37 mouse cellular contexts compared by ENCODE assay signal in the genomic region with DNA sequence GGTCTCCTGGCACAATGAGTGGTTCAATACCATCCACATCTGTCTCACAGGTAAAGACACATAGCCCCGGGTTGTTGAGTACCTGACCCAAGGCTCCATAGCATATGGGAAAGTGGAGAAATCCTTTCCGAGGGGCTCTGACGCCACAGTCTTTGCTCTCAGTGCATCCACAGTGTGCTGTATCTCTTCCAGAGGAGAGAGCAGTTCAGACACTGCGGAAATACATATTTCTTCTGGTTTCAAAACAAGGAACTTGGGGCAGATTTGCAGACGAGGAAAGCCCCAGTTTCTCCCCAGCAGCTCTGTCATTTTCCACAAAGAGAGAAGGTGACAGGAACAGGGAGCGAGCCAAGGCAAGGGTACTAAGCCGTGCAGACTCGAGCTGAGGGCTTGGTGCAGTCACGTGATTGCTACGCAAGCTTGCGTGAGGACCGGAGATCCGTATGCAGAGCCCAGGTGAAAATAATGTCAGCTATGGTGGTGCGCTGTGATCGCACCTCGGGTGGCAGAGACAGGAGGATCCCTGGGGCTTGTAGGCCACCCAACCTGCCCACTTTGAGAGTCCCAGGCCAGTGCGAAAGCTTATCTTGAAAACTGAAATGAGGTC. TPM values are rescaled to one million over a fixed set of nuclear protein-coding genes. Genes with fewer than 3 reads are reported as not detected.
A peak's percentile ranks its signal among the peaks of the same experiment; 100 is the strongest.
DNase-seq lines count a peak whose midpoint lies in the region; ATAC-seq and TF ChIP-seq lines count a peak whose summit lies in the region.
"Had no signal": no experiment of that assay in that cellular context is flagged by ENCODE, and none has a peak within 500 bp of the region (broad histone marks: within the 10 kb centered on the region; RNA-seq: fewer than 3 reads in every experiment).

No protein-coding gene starts in this region.

- no peak overlapping the region for H3K9ac ChIP-seq in liver, embryonic 15.5 days
- no peak overlapping the region for H3K9ac ChIP-seq in liver, embryonic 12.5 days
- no peak overlapping the region for H3K9ac ChIP-seq in kidney, embryonic 14.5 days (ENCODE audit: low read depth, low read length)
- H3K9ac ChIP-seq: embryonic facial prominence, embryonic 13.5 days; hindbrain, embryonic 15.5 days; limb, embryonic 12.5 days; liver, embryonic 14.5 days had no signal

- no peak for ATAC-seq in liver, embryonic 15.5 days (ENCODE audit: insufficient read depth)
- no peak for ATAC-seq in liver, embryonic 12.5 days
- ATAC-seq in common myeloid progenitor, adult 5-6 weeks (replicated peaks; ENCODE audit: low read depth, poor library complexity, severe bottlenecking): peak; percentile 25; the same call in 1 of the 2 replicates
- ATAC-seq in megakaryocyte, adult 5-6 weeks (ENCODE audit: poor library complexity, severe bottlenecking): peak; percentile 54
- ATAC-seq in kidney, embryonic 14.5 days (ENCODE audit: low FRiP score, low TSS enrichment): no peak
- ATAC-seq: activated CD4-positive, CD25-positive, alpha-beta regulatory T cell, adult 4 months; forebrain, embryonic 16.5 days; inflammation-experienced regulatory T-cells, adult 6 months had no signal

- no peaks in the 10 kb centered on the region for H3K9me3 ChIP-seq in liver, embryonic 15.5 days (replicated peaks)
- H3K9me3 ChIP-seq in liver, embryonic 12.5 days (replicated peaks): no peaks in the 10 kb centered on the region
- H3K9me3 ChIP-seq in E14TG2a.4 (ENCODE audit: low read length): no peaks in the 10 kb centered on the region
- no peaks in the 10 kb centered on the region for H3K9me3 ChIP-seq in kidney, embryonic 14.5 days (ENCODE audit: control insufficient read depth, low read length)
- H3K9me3 ChIP-seq: embryonic facial prominence, embryonic 13.5 days; forebrain, embryonic 10.5 days; heart, embryonic 10.5 days; hindbrain, embryonic 15.5 days; limb, embryonic 12.5 days had no signal

- no peak overlapping the region for H3K4me2 ChIP-seq in liver, embryonic 15.5 days
- no peak overlapping the region for H3K4me2 ChIP-seq in liver, embryonic 12.5 days
- no peak overlapping the region for H3K4me2 ChIP-seq in kidney, embryonic 14.5 days (replicated peaks; ENCODE audit: low read depth, low read length)
- H3K4me2 ChIP-seq: embryonic facial prominence, embryonic 13.5 days; hindbrain, embryonic 15.5 days; limb, embryonic 12.5 days; midbrain, embryonic 11.5 days had no signal

- H3K4me1 ChIP-seq in liver, embryonic 15.5 days (replicated peaks): no peaks in the 10 kb centered on the region
- H3K4me1 ChIP-seq in liver, embryonic 12.5 days: no peaks in the 10 kb centered on the region
- peaks cover 15% of the 10 kb centered on the region for H3K4me1 ChIP-seq in E14TG2a.4 (replicated peaks; ENCODE audit: low read depth, low read length)
- H3K4me1 ChIP-seq in kidney, embryonic 14.5 days (ENCODE audit: control insufficient read depth, insufficient read depth, low read length): no peaks in the 10 kb centered on the region
- H3K4me1 ChIP-seq: forebrain, embryonic 10.5 days; heart, embryonic 10.5 days; hindbrain, embryonic 15.5 days; limb, embryonic 12.5 days had no signal

- no peak overlapping the region for H3K4me3 ChIP-seq in liver, embryonic 15.5 days (replicated peaks)
- no peak overlapping the region for H3K4me3 ChIP-seq in liver, embryonic 12.5 days
- H3K4me3 ChIP-seq in E14TG2a.4 (replicated peaks; ENCODE audit: low read length): peak overlapping the region; percentile 39
- no peak overlapping the region for H3K4me3 ChIP-seq in kidney, embryonic 14.5 days (ENCODE audit: low read length)
- H3K4me3 ChIP-seq in gastrocnemius, adult 2 months: no peak overlapping the region
- H3K4me3 ChIP-seq: embryonic facial prominence, embryonic 13.5 days; forebrain, embryonic 10.5 days; heart, embryonic 10.5 days; hindbrain, embryonic 15.5 days; layer of hippocampus, adult 2 months; left cerebral cortex, adult 2 months; limb, embryonic 12.5 days had no signal

- no peaks in the 10 kb centered on the region for H3K27me3 ChIP-seq in liver, embryonic 15.5 days
- no peaks in the 10 kb centered on the region for H3K27me3 ChIP-seq in liver, embryonic 12.5 days (replicated peaks)
- H3K27me3 ChIP-seq in E14TG2a.4 (ENCODE audit: insufficient read depth, low read length): no peaks in the 10 kb centered on the region
- H3K27me3 ChIP-seq in kidney, embryonic 14.5 days (ENCODE audit: control insufficient read depth, insufficient read depth, low read length): no peaks in the 10 kb centered on the region
- H3K27me3 ChIP-seq: embryonic facial prominence, embryonic 13.5 days; hindbrain, embryonic 15.5 days; limb, embryonic 12.5 days had no signal

- peak overlapping the region; percentile 38 for H3K27ac ChIP-seq in liver, embryonic 15.5 days (replicated peaks)
- no peak overlapping the region for H3K27ac ChIP-seq in liver, embryonic 12.5 days
- no peak overlapping the region for H3K27ac ChIP-seq in kidney, embryonic 14.5 days (ENCODE audit: low read depth, low read length)
- H3K27ac ChIP-seq in gastrocnemius, adult 2 months: no peak overlapping the region
- H3K27ac ChIP-seq: forebrain, embryonic 10.5 days; heart, embryonic 10.5 days; hindbrain, embryonic 15.5 days; layer of hippocampus, adult 2 months; left cerebral cortex, adult 2 months; limb, embryonic 12.5 days; liver, embryonic 14.5 days had no signal

- no peaks in the 10 kb centered on the region for H3K36me3 ChIP-seq in liver, embryonic 15.5 days (replicated peaks)
- H3K36me3 ChIP-seq in liver, embryonic 12.5 days: no peaks in the 10 kb centered on the region
- H3K36me3 ChIP-seq in E14TG2a.4 (ENCODE audit: insufficient read depth, low read length): no peaks in the 10 kb centered on the region
- no peaks in the 10 kb centered on the region for H3K36me3 ChIP-seq in kidney, embryonic 14.5 days (ENCODE audit: control insufficient read depth, insufficient read depth, low read length)
- H3K36me3 ChIP-seq: embryonic facial prominence, embryonic 13.5 days; forebrain, embryonic 10.5 days; heart, embryonic 10.5 days; hindbrain, embryonic 15.5 days; limb, embryonic 12.5 days had no signal

- 53% methylated on average over 17 of the region's 17 CpGs for WGBS in liver, embryonic 15.5 days (ENCODE audit: insufficient replicate concordance)
- WGBS in liver, embryonic 12.5 days (ENCODE audit: insufficient replicate concordance): 58% methylated on average over 17 of the region's 17 CpGs
- WGBS in kidney, embryonic 14.5 days: 83% methylated on average over 17 of the region's 17 CpGs

- DNase-seq in urinary bladder, postnatal 25 days (ENCODE audit: low spot score): no peak
- no peak for DNase-seq in gastrocnemius, adult 2 months
- DNase-seq: cerebellum, adult 11 months; cerebellum, adult 9-11 months; gastrocnemius, postnatal 10 days; heart, postnatal 36 days; kidney, adult 18-20 months; kidney, postnatal 36 days; thymus, postnatal 14 days had no signal

- intact Hi-C loops in gastrocnemius, adult 2 months (cut with DNase I): no loop called here

- no peak for TF ChIP-seq CTCF in E14TG2a.4 (conservative IDR thresholded peaks at IDR 0.05; ENCODE audit: low read length)
- TF ChIP-seq CTCF in gastrocnemius, adult 2 months (IDR thresholded peaks at IDR 0.05): no peak

RNA-seq across cellular contexts. Expression of gene Ceacam18, which starts 8.6 kb away (rescaled TPM):
- 0.05 TPM in 1 of 2 replicates, not detected in the other for polyA plus RNA-seq in liver, embryonic 15.5 days (2015; fragmentation: Nextera tagmentation; extraction: Ambion mirVana)
- polyA plus RNA-seq in liver, embryonic 12.5 days (2016; fragmentation: Nextera tagmentation; extraction: Ambion mirVana): not detected in 2 replicates
- total RNA-seq in common myeloid progenitor, adult 5-6 weeks (2017): not detected in 2 replicates
- total RNA-seq in megakaryocyte, adult 5-6 weeks (2015): not detected in 2 replicates
- not detected in 2 replicates for total RNA-seq in megakaryocyte, adult 5-6 weeks (2017)
- polyA plus RNA-seq in kidney, embryonic 14.5 days (2014; fragmentation: Nextera tagmentation; extraction: Ambion mirVana): not detected in 2 replicates
- total RNA-seq in gastrocnemius, adult 2 months (2021): not detected
- total RNA-seq: adrenal gland, adult 2 months; gastrocnemius, postnatal 10 days; heart, postnatal 36 days; layer of hippocampus, adult 2 months; left cerebral cortex, adult 2 months; left cerebral cortex, postnatal 25 days had no signal
- polyA plus RNA-seq: activated CD4-positive, CD25-positive, alpha-beta regulatory T cell, adult 4 months; adrenal gland, adult 2 months; embryonic facial prominence, embryonic 13.5 days; forebrain, embryonic 10.5 days; forebrain, embryonic 16.5 days; gonadal fat pad, adult 2 months; heart, embryonic 10.5 days; inflammation-experienced regulatory T-cells, adult 6 months; kidney, embryonic 16.5 days; limb, embryonic 12.5 days; lung, embryonic 16.5 days; midbrain, embryonic 11.5 days; urinary bladder, adult 2 months had no signal

RNA-seq across cellular contexts. Expression of gene Siglece, which starts 16.8 kb away (rescaled TPM):
- 4.2 and 5.1 TPM in 2 replicates for polyA plus RNA-seq in liver, embryonic 15.5 days (2015; fragmentation: Nextera tagmentation; extraction: Ambion mirVana)
- 0.79 and 1.6 TPM in 2 replicates for polyA plus RNA-seq in liver, embryonic 12.5 days (2016; fragmentation: Nextera tagmentation; extraction: Ambion mirVana)
- total RNA-seq in common myeloid progenitor, adult 5-6 weeks (2017): 0.64 and 0.82 TPM in 2 replicates
- total RNA-seq in megakaryocyte, adult 5-6 weeks (2015): 41.6 and 46.2 TPM in 2 replicates
- 22.1 and 29.7 TPM in 2 replicates for total RNA-seq in megakaryocyte, adult 5-6 weeks (2017)
- polyA plus RNA-seq in kidney, embryonic 14.5 days (2014; fragmentation: Nextera tagmentation; extraction: Ambion mirVana): 0.39 and 0.95 TPM in 2 replicates
- 1 to 10 TPM in 1 of 2 experiments, under 1 TPM in 1; 0.26 to 1.0 TPM for total RNA-seq in gastrocnemius, adult 2 months (2021)

RNA-seq across cellular contexts. Expression of gene Ctu1, which starts 28.7 kb away (rescaled TPM):
- polyA plus RNA-seq in liver, embryonic 15.5 days (2015; fragmentation: Nextera tagmentation; extraction: Ambion mirVana): 4.1 and 5.3 TPM in 2 replicates
- polyA plus RNA-seq in liver, embryonic 12.5 days (2016; fragmentation: Nextera tagmentation; extraction: Ambion mirVana): 5.9 and 8.0 TPM in 2 replicates
- 8.1 and 9.3 TPM in 2 replicates for total RNA-seq in common myeloid progenitor, adult 5-6 weeks (2017)
- 4.7 and 5.3 TPM in 2 replicates for total RNA-seq in megakaryocyte, adult 5-6 weeks (2015)
- total RNA-seq in megakaryocyte, adult 5-6 weeks (2017): 3.7 and 3.9 TPM in 2 replicates
- 11.4 and 12.6 TPM in 2 replicates for polyA plus RNA-seq in kidney, embryonic 14.5 days (2014; fragmentation: Nextera tagmentation; extraction: Ambion mirVana)
- 1 to 10 TPM; 1.8 to 2.9 TPM for total RNA-seq in gastrocnemius, adult 2 months (2021)

RNA-seq across cellular contexts. Expression of gene Zfp819, which starts 36.2 kb away (rescaled TPM):
- polyA plus RNA-seq in liver, embryonic 15.5 days (2015; fragmentation: Nextera tagmentation; extraction: Ambion mirVana): not detected in 2 replicates
- not detected in 2 replicates for polyA plus RNA-seq in liver, embryonic 12.5 days (2016; fragmentation: Nextera tagmentation; extraction: Ambion mirVana)
- 0.09 TPM in 1 of 2 replicates, not detected in the other for total RNA-seq in common myeloid progenitor, adult 5-6 weeks (2017)
- total RNA-seq in megakaryocyte, adult 5-6 weeks (2015): not detected in 2 replicates
- total RNA-seq in megakaryocyte, adult 5-6 weeks (2017): not detected in 2 replicates
- 0.19 and 0.23 TPM in 2 replicates for polyA plus RNA-seq in kidney, embryonic 14.5 days (2014; fragmentation: Nextera tagmentation; extraction: Ambion mirVana)
- total RNA-seq in gastrocnemius, adult 2 months (2021): not detected
- total RNA-seq: adrenal gland, adult 2 months; gastrocnemius, postnatal 10 days; heart, postnatal 36 days had no signal
- polyA plus RNA-seq: adrenal gland, adult 2 months; embryonic facial prominence, embryonic 13.5 days; heart, embryonic 16.5 days; inflammation-experienced regulatory T-cells, adult 6 months; stomach, embryonic 16.5 days had no signal

RNA-seq across cellular contexts. Expression of gene Klk14, which starts 47.1 kb away (rescaled TPM):
- not detected in 2 replicates for polyA plus RNA-seq in liver, embryonic 15.5 days (2015; fragmentation: Nextera tagmentation; extraction: Ambion mirVana)
- not detected in 2 replicates for polyA plus RNA-seq in liver, embryonic 12.5 days (2016; fragmentation: Nextera tagmentation; extraction: Ambion mirVana)
- total RNA-seq in common myeloid progenitor, adult 5-6 weeks (2017): not detected in 2 replicates
- not detected in 2 replicates for total RNA-seq in megakaryocyte, adult 5-6 weeks (2015)
- not detected in 2 replicates for total RNA-seq in megakaryocyte, adult 5-6 weeks (2017)
- polyA plus RNA-seq in kidney, embryonic 14.5 days (2014; fragmentation: Nextera tagmentation; extraction: Ambion mirVana): not detected in 2 replicates
- not detected for total RNA-seq in gastrocnemius, adult 2 months (2021)
- total RNA-seq: adrenal gland, adult 2 months; gastrocnemius, postnatal 10 days; layer of hippocampus, adult 2 months; layer of hippocampus, postnatal 14 days; left cerebral cortex, adult 2 months; left cerebral cortex, postnatal 25 days had no signal
- polyA plus RNA-seq: activated CD4-positive, CD25-positive, alpha-beta regulatory T cell, adult 4 months; adrenal gland, adult 2 months; embryonic facial prominence, embryonic 13.5 days; forebrain, embryonic 10.5 days; forebrain, embryonic 16.5 days; gonadal fat pad, adult 2 months; heart, embryonic 10.5 days; heart, embryonic 16.5 days; hindbrain, embryonic 15.5 days; inflammation-experienced regulatory T-cells, adult 6 months; kidney, embryonic 16.5 days; limb, embryonic 12.5 days; lung, embryonic 16.5 days; midbrain, embryonic 11.5 days; neural tube, embryonic 14.5 days had no signal

Comparison
In these comparisons a context has a peak if more than half of its experiments do, and no peak if none do; other contexts are left out.
1. ATAC-seq: peak in common myeloid progenitor, adult 5-6 weeks (single experiment) and megakaryocyte, adult 5-6 weeks (single experiment); none in liver, embryonic 15.5 days (single experiment), liver, embryonic 12.5 days (single experiment) and kidney, embryonic 14.5 days (single experiment).
2. RNA of gene Siglece, which starts 16.8 kb away (total RNA-seq): 22.1 to 46.2 TPM in megakaryocyte, adult 5-6 weeks; 0.26 to 1.0 TPM in gastrocnemius, adult 2 months and 0.64 to 0.82 TPM in common myeloid progenitor, adult 5-6 weeks; every median in the first group is over 10 times any median in the second.